Mouse (Mus musculus): ENCODE results near the gene Ttc4.

The Ttc4 gene

GRCm38 (mm10) chr4:106678442-106679118, at the start of gene Ttc4:
Ttc4 (minus strand) TSS chr4:106678944.
- DNase-seq (ENCODE audit: low spot score in 2 of 2) = peak; percentile 66 to 78

GRCm38 (mm10) chr4:106720631-106721030, 41.9 kb upstream of the Ttc4 start:
- DNase-seq (ENCODE audit: low spot score in 2 of 2) = no peak

GRCm38 (mm10) chr4:106713622-106714021, 34.9 kb upstream of the Ttc4 start:
- no peak for DNase-seq (ENCODE audit: low spot score in 2 of 2)

- peak in 1 of 2 experiments; percentile 77 for DNase-seq (ENCODE audit: low spot score in 2 of 2)
Measured at GRCm38 (mm10) chr4:106708408-106708807, 29.7 kb upstream of the Ttc4 start.

- no peak for DNase-seq (ENCODE audit: low spot score in 2 of 2)
Measured at GRCm38 (mm10) chr4:106707957-106708356, 29.2 kb upstream of the Ttc4 start.

- DNase-seq (ENCODE audit: low spot score in 2 of 2) = no peak
Measured at GRCm38 (mm10) chr4:106705096-106705665, 26.4 kb upstream of the Ttc4 start.

- peak; percentile 49 to 62 for DNase-seq (ENCODE audit: low spot score in 2 of 2)
Measured at GRCm38 (mm10) chr4:106704416-106704815, 25.7 kb upstream of the Ttc4 start.

- DNase-seq (ENCODE audit: low spot score in 2 of 2) = no peak
Measured at GRCm38 (mm10) chr4:106703956-106704355, 25.2 kb upstream of the Ttc4 start.

- no peak for DNase-seq (ENCODE audit: low spot score in 2 of 2)
Measured at GRCm38 (mm10) chr4:106700798-106701197, 22.1 kb upstream of the Ttc4 start.

GRCm38 (mm10) chr4:106699989-106700388, 21.2 kb upstream of the Ttc4 start:
- peak in 1 of 2 experiments; percentile 30 for DNase-seq (ENCODE audit: low spot score in 2 of 2)

GRCm38 (mm10) chr4:106693841-106694430, 15.2 kb upstream of the Ttc4 start:
- no peak for DNase-seq (ENCODE audit: low spot score in 2 of 2)

- no peak for DNase-seq (ENCODE audit: low spot score in 2 of 2)
Measured at GRCm38 (mm10) chr4:106688636-106689296, 10.0 kb upstream of the Ttc4 start.

- DNase-seq (ENCODE audit: low spot score in 2 of 2) = no peak
Measured at GRCm38 (mm10) chr4:106680955-106681354, 2.2 kb upstream of the Ttc4 start.

- no peak for DNase-seq (ENCODE audit: low spot score in 2 of 2)
Measured at GRCm38 (mm10) chr4:106679152-106679551, 408 bp upstream of the Ttc4 start.

GRCm38 (mm10) chr4:106676749-106677148, 2.0 kb downstream of the Ttc4 start:
- DNase-seq (ENCODE audit: low spot score in 2 of 2) = no peak

- no peak for DNase-seq (ENCODE audit: low spot score in 2 of 2)
Measured at GRCm38 (mm10) chr4:106666546-106666945, 12.2 kb downstream of the Ttc4 start.

GRCm38 (mm10) chr4:106665673-106666072, 13.1 kb downstream of the Ttc4 start:
- no peak for DNase-seq (ENCODE audit: low spot score in 2 of 2)

- no peak for DNase-seq (ENCODE audit: low spot score in 2 of 2)
Measured at GRCm38 (mm10) chr4:106665269-106665668, 13.5 kb downstream of the Ttc4 start.

GRCm38 (mm10) chr4:106664697-106665096, 14.0 kb downstream of the Ttc4 start:
- no peak for DNase-seq (ENCODE audit: low spot score in 2 of 2)

GRCm38 (mm10) chr4:106663956-106664470, 14.7 kb downstream of the Ttc4 start:
- no peak for DNase-seq (ENCODE audit: low spot score in 2 of 2)

GRCm38 (mm10) chr4:106655681-106656080, 23.1 kb downstream of the Ttc4 start:
- DNase-seq (ENCODE audit: low spot score in 2 of 2) = no peak

GRCm38 (mm10) chr4:106653051-106653450, 25.7 kb downstream of the Ttc4 start:
- DNase-seq (ENCODE audit: low spot score in 2 of 2) = no peak
